Mouse (Mus musculus) limb, embryonic 11.5 days (tissue): ENCODE measurements at regions not wholly inside any gene's neighbourhood (a gene's known extent, or its start where the extent isn't known, plus 50 kb on each side); places are given as distances from the start of the nearest gene placed in this dataset.

Experiments used
- ATAC-seq: fragments of 200-750 bp; cut with Nextera tagmentation; 2 replicates; pipeline ENCODE4 v1.8.0; 2017; ENCODE audit warnings: low read depth; ENCODE audit not compliant: insufficient number of reproducible peaks, low FRiP score, low TSS enrichment
- DNase-seq: peaks from one replicate; pipeline ENCODE4 v3.0.0-alpha.2; 2015; ENCODE audit warnings: low spot score
- H3K27ac ChIP-seq: fragments of 300-500 bp; sonication (generic); replicated peaks from 2 replicates; pipeline ENCODE4 v1.5.1; 2014; ENCODE audit warnings: low read depth, mild to moderate bottlenecking, low read length
- H3K27me3 ChIP-seq: fragments of 300-500 bp; sonication (generic); 2 replicates; pipeline ENCODE4 v1.6.1; 2014; ENCODE audit warnings: mild to moderate bottlenecking, low read length, mixed read lengths; ENCODE audit not compliant: control insufficient read depth, insufficient read depth
- H3K36me3 ChIP-seq: fragments of 300-500 bp; sonication (generic); 2 replicates; pipeline ENCODE4 v1.6.1; 2014; ENCODE audit warnings: mild to moderate bottlenecking, low read length, moderate library complexity, mixed read lengths; ENCODE audit not compliant: control insufficient read depth, insufficient read depth
- H3K4me1 ChIP-seq: fragments of 300-500 bp; sonication (generic); 2 replicates; pipeline ENCODE4 v1.6.1; 2014; ENCODE audit warnings: low read length, mixed read lengths; ENCODE audit not compliant: control insufficient read depth, insufficient read depth
- H3K4me2 ChIP-seq: fragments of 300-500 bp; sonication (generic); 2 replicates; pipeline ENCODE4 v1.6.1; 2014; ENCODE audit warnings: low read depth, mild to moderate bottlenecking, moderate library complexity; ENCODE audit not compliant: severe bottlenecking
- H3K4me3 ChIP-seq: fragments of 300-500 bp; sonication (generic); 2 replicates; pipeline ENCODE4 v1.5.1; 2014; ENCODE audit warnings: low read depth, low read length
- H3K9ac ChIP-seq: fragments of 300-500 bp; sonication (generic); 2 replicates; pipeline ENCODE4 v1.6.1; 2014; ENCODE audit warnings: mild to moderate bottlenecking, low read length
- H3K9me3 ChIP-seq: fragments of 300-500 bp; sonication (generic); 2 replicates; pipeline ENCODE4 v1.6.1; 2016; ENCODE audit warnings: low read length; ENCODE audit not compliant: control insufficient read depth
- WGBS: fragments of 180-500 bp; shearing (Covaris S2); extraction: QIAGEN DNeasy Blood & Tissue Kit; methylation state at CpG from one replicate; pipeline ENCODE4 v1.1.7; 2014; 5-methylcytosine and 5-hydroxymethylcytosine counted together

- Histone ChIP-seq H3K4me3 (no peak overlapping the region), H3K4me1 (no peaks in the 10 kb centered on the region), H3K4me2 (no peak overlapping the region), H3K27me3 (no peaks in the 10 kb centered on the region), H3K36me3 (no peaks in the 10 kb centered on the region), H3K27ac (no peak overlapping the region), H3K9me3 (no peaks in the 10 kb centered on the region), H3K9ac (no peak overlapping the region)
- ATAC-seq (no peak), DNase-seq (no peak)
- WGBS = 86% methylated on average over 1 of the region's 1 CpGs
These were observed 114.1 kb upstream of the Try4 start for GRCm38 (mm10) chr6:41187966-41188365.

DNA sequence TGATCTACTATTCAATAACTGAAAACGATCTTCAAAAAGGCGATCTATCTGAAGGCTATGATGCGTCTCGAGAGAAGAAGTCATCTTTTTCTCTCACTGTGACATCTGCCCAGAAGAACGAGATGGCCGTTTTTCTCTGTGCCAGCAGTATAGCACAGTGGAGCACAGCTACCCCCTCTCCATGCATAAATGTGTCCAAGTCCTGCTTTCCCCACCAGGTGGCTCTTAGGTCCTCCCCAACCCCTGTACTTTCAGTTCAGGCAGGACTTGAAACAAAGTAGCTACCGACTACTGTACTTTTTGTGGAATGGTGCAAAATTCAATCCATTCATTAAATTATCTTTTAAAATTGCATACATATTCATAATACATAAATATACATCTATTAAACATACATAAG lies 123.2 kb upstream of the Try4 start:
- Histone ChIP-seq H3K9me3 (no peaks in the 10 kb centered on the region), H3K4me3 (no peak overlapping the region), H3K27me3 (no peaks in the 10 kb centered on the region), H3K4me1 (no peaks in the 10 kb centered on the region), H3K9ac (no peak overlapping the region), H3K4me2 (no peak overlapping the region), H3K27ac (no peak overlapping the region), H3K36me3 (no peaks in the 10 kb centered on the region)
- DNase-seq (no peak), ATAC-seq (no peak)
- WGBS = 86% methylated on average over 7 of the region's 7 CpGs

DNA sequence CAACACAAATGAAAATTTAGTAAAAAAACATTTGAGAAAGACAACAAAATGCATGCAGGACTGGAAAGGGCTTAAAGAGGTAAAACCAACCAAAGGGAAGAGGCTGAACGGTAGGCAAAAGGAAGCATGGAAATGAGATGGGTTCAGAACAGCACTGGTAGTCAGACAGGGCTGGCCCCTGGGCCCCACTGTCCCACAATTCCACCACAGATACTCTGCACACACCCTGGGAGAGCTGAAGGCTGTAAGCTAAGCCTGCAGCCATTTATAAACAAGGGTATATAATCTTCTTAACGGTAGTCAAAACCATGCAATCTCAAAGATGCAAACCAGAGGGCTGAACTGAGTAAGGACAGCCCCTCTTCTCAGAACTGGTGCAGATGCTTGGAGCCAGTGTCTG lies 124.0 kb upstream of the Try4 start:
- DNase-seq (no peak), ATAC-seq (no peak)
- Histone ChIP-seq H3K4me2 (no peak overlapping the region), H3K27me3 (no peaks in the 10 kb centered on the region), H3K27ac (no peak overlapping the region), H3K4me3 (no peak overlapping the region), H3K36me3 (no peaks in the 10 kb centered on the region), H3K4me1 (no peaks in the 10 kb centered on the region), H3K9me3 (no peaks in the 10 kb centered on the region), H3K9ac (no peak overlapping the region)
- WGBS = 77% methylated on average over 2 of the region's 2 CpGs

GRCm38 (mm10) chr6:41177152-41177551 lies 124.9 kb upstream of the Try4 start:
- ATAC-seq (no peak), DNase-seq (no peak)
- Histone ChIP-seq H3K9ac (no peak overlapping the region), H3K27me3 (no peaks in the 10 kb centered on the region), H3K9me3 (no peaks in the 10 kb centered on the region), H3K27ac (no peak overlapping the region), H3K4me2 (no peak overlapping the region), H3K4me1 (no peaks in the 10 kb centered on the region), H3K36me3 (no peaks in the 10 kb centered on the region), H3K4me3 (no peak overlapping the region)
- 83% methylated on average over 3 of the region's 3 CpGs for WGBS

- Histone ChIP-seq H3K27ac (no peak overlapping the region), H3K27me3 (no peaks in the 10 kb centered on the region), H3K4me3 (no peak overlapping the region), H3K4me1 (no peaks in the 10 kb centered on the region), H3K9ac (no peak overlapping the region), H3K9me3 (no peaks in the 10 kb centered on the region), H3K36me3 (no peaks in the 10 kb centered on the region), H3K4me2 (no peak overlapping the region)
- DNase-seq (no peak), ATAC-seq (no peak)
- WGBS = 71% methylated on average over 1 of the region's 1 CpGs
These were observed 126.0 kb upstream of the Try4 start for GRCm38 (mm10) chr6:41176034-41176433.

- H3K27ac ChIP-seq = no peak overlapping the region
- H3K4me1 ChIP-seq = no peaks in the 10 kb centered on the region
- H3K4me3 ChIP-seq = no peak overlapping the region
- no peaks in the 10 kb centered on the region for H3K36me3 ChIP-seq
- DNase-seq (no peak), ATAC-seq (no peak)
- no peaks in the 10 kb centered on the region for H3K27me3 ChIP-seq
- no peak overlapping the region for H3K9ac ChIP-seq
- H3K4me2 ChIP-seq = no peak overlapping the region
- H3K9me3 ChIP-seq = no peaks in the 10 kb centered on the region
- 84% methylated on average over 1 of the region's 1 CpGs for WGBS
These were observed 128.2 kb upstream of the 2210010C04Rik start for GRCm38 (mm10) chr6:41163491-41163890.

DNA sequence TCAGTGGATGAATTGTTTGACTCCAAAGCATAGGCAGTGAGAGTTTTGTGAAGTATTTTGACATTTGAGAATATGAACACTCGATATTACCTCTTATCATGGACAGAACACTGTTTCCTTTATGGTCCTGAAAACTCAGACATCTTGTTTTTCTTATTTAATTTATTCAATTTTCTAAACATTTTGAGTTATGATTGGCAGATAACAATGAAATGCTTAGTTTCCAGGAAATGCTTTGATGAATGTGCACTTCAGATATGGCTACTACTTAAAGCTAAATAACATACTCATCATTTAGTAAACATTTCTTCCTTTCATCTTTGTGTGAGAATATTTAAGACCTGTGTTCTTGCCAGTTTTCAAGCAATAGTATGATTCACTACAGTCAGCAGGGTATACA lies 126.4 kb upstream of the 2210010C04Rik start:
- no peaks in the 10 kb centered on the region for H3K27me3 ChIP-seq
- H3K9me3 ChIP-seq = no peaks in the 10 kb centered on the region
- no peak overlapping the region for H3K27ac ChIP-seq
- H3K9ac ChIP-seq = no peak overlapping the region
- DNase-seq = no peak
- H3K4me1 ChIP-seq = no peaks in the 10 kb centered on the region
- ATAC-seq = no peak
- no peak overlapping the region for H3K4me2 ChIP-seq
- no peak overlapping the region for H3K4me3 ChIP-seq
- WGBS = 76% methylated on average over 1 of the region's 1 CpGs
- H3K36me3 ChIP-seq = no peaks in the 10 kb centered on the region

DNA sequence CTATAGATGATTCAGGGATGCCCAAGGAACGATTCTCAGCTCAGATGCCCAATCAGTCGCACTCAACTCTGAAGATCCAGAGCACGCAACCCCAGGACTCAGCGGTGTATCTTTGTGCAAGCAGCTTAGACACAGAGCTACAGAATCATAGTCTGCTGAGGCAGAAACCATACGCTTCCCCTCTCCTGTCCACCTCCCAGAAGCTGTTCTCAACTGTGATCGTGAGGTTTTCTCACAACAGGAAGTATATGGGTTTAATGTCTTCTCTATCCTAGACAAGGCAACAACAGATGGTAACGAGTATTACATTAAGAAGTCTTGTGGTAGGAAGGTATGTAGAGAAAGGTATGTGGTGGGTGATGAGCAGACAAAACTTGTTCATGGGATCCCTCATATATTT lies 116.8 kb upstream of the 2210010C04Rik start:
- DNase-seq = no peak
- Histone ChIP-seq H3K27me3 (no peaks in the 10 kb centered on the region), H3K4me3 (no peak overlapping the region), H3K9ac (no peak overlapping the region), H3K9me3 (no peaks in the 10 kb centered on the region), H3K27ac (no peak overlapping the region), H3K4me1 (no peaks in the 10 kb centered on the region), H3K4me2 (no peak overlapping the region), H3K36me3 (no peaks in the 10 kb centered on the region)
- 93% methylated on average over 7 of the region's 7 CpGs for WGBS
- no peak for ATAC-seq

DNA sequence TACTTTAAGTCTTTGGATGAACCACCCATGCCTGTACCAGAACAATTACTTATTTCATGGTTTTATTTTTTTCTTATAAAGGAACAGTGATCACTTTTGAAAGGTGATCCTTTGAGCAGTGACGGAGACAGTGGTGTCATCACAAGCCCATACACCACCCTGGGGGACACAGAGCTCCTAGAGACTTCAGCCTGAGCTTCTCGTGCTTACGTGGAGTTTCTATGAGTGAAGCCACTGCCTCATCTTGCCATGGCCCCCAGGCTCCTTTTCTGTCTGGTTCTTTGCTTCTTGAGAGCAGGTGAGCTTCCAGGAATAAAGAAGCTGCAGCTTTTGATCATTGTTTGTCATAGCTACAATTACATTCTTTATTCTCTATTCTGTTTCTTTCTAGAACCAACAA lies 116.2 kb upstream of the 2210010C04Rik start:
- Histone ChIP-seq H3K27ac (no peak overlapping the region), H3K27me3 (no peaks in the 10 kb centered on the region), H3K9ac (no peak overlapping the region), H3K4me1 (no peaks in the 10 kb centered on the region), H3K9me3 (no peaks in the 10 kb centered on the region), H3K36me3 (no peaks in the 10 kb centered on the region), H3K4me2 (no peak overlapping the region), H3K4me3 (no peak overlapping the region)
- WGBS = 87% methylated on average over 3 of the region's 3 CpGs
- ATAC-seq (no peak), DNase-seq (no peak)
